Mouse (Mus musculus) C2C12 (cell line): ENCODE measurements at regions not wholly inside any gene's neighbourhood (a gene's known extent, or its start where the extent isn't known, plus 50 kb on each side); places are given as distances from the start of the nearest gene placed in this dataset.
A peak's percentile ranks its signal among the peaks of the same experiment; 100 is the strongest.

Experiments
- H3K27me3 ChIP-seq: one replicate; pipeline ENCODE4 v1.6.1; 2011; ENCODE audit not compliant: control insufficient read depth, insufficient read depth, insufficient read length
- H3K36me3 ChIP-seq: one replicate; pipeline ENCODE4 v1.6.1; 2011; ENCODE audit not compliant: control insufficient read depth, insufficient read depth
- H3K4me3 ChIP-seq: one replicate; pipeline ENCODE4 v1.5.1; 2011; ENCODE audit warnings: mild to moderate bottlenecking, control low read depth; ENCODE audit not compliant: poor library complexity, insufficient read depth, severe bottlenecking
- H3K79me2 ChIP-seq: one replicate; pipeline ENCODE4 v1.6.1; 2011; ENCODE audit not compliant: control insufficient read depth, insufficient read depth
- H3K79me3 ChIP-seq: one replicate; pipeline ENCODE4 v1.6.1; 2011; ENCODE audit warnings: low read depth, control low read depth
- H3ac ChIP-seq: one replicate; pipeline ENCODE3; 2011; ENCODE audit warnings: low read depth; ENCODE audit not compliant: control insufficient read depth, insufficient read length
- CEBPB ChIP-seq: IDR thresholded peaks from one replicate; pipeline ENCODE4 v1.6.1; 2011; ENCODE audit warnings: low read depth, mild to moderate bottlenecking, control low read depth, moderate library complexity
- CTCF ChIP-seq: IDR thresholded peaks from one replicate; pipeline ENCODE4 v1.5.1; 2011; ENCODE audit not compliant: control insufficient read depth, insufficient read depth, insufficient read length
- FOSL1 ChIP-seq: IDR thresholded peaks from one replicate; pipeline ENCODE4 v1.8.0; 2011; ENCODE audit warnings: mild to moderate bottlenecking, low read length; ENCODE audit not compliant: poor library complexity, insufficient read depth, severe bottlenecking
- MAX ChIP-seq: IDR thresholded peaks from one replicate; pipeline ENCODE4 v1.6.1; 2011; ENCODE audit warnings: mild to moderate bottlenecking, control low read depth
- MYOD1 ChIP-seq: IDR thresholded peaks from one replicate; pipeline ENCODE4 v1.6.1; 2011; ENCODE audit warnings: low read depth; ENCODE audit not compliant: control insufficient read depth, insufficient read length
- MYOG ChIP-seq: IDR thresholded peaks from one replicate; pipeline ENCODE4 v1.6.1; 2011; ENCODE audit not compliant: control insufficient read depth, insufficient read length; ENCODE audit errors: extremely low read depth
- USF1 ChIP-seq: IDR thresholded peaks from one replicate; pipeline ENCODE4 v1.6.1; 2011; ENCODE audit warnings: low read depth, mild to moderate bottlenecking, control low read depth, moderate library complexity

DNA sequence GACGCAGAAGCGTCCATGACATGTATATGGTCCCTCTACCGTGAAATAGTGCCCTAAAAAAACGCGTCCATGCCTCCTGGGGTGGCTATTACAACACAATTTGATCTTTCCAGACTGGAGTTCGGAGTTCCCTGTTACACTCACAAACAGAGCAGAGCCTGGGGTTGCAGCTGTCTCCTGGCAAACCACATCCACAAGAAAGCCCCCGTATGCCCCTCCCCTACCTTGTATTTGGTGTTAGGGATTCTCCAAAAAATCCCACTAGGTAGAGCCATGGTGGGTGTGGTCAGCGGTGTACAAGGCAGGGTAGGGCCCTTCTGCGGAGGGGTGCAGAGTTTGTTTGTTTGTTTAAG is 70.0 kb downstream of the Tnp1 start:
- TF ChIP-seq MAX (no peak), FOSL1 (no peak), USF1 (no peak), MYOG (no peak), CTCF (no peak), MYOD1 (no peak), CEBPB (no peak)
- Histone ChIP-seq H3K79me3 (no peaks in the 10 kb centered on the region), H3K79me2 (no peaks in the 10 kb centered on the region), H3K4me3 (no peak overlapping the region), H3ac (no peak overlapping the region), H3K36me3 (no peaks in the 10 kb centered on the region), H3K27me3 (no peaks in the 10 kb centered on the region)

DNA sequence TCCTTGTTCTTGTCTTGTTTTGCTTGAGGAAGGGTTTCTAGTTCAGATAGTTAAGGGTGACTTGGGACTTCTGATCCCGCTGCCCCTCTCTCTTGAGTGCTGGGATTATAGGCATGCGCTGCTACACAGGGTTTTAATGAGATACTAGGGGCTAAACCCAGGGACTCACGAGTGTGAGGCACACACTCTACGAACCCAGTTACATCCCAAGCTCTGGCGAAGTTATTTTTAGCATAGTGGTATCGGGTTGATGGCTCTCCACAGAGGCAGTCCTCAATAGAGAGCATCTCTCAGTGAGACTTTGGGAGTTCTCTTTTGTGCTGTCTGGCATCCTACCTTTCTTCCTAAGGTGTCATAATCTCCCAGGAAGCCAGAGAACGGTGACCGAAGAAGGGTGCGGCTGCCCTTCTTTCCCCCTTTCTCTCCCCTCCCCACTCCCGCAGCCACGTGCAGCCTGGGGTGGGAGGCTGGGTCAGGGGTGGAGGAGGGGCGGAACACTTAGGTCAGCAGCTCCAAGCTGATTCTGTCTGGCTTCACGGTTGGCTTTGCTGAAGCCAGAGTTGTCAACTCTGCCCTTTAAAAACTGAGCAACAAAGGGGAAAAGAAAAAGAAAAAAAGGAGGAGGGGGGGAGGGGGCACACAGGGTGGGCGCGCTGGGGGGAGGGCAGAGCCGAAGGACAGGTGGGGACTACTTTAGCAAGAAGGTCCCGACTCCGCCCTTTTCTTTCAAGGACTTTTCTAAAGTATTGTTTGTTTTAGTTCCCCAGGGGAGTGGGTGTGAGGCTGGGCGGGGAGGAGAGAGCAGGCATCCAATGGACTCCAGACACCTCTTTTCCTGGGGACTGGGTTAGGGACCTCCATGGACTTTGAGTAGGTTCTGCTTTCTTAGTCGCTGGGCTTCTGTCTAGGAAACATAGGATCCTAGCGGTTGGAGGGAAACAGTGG is 70.4 kb upstream of the Igfbp5 start:
- Histone ChIP-seq H3ac (no peak overlapping the region), H3K4me3 (no peak overlapping the region), H3K79me3 (no peaks in the 10 kb centered on the region), H3K79me2 (no peaks in the 10 kb centered on the region), H3K27me3 (no peaks in the 10 kb centered on the region), H3K36me3 (no peaks in the 10 kb centered on the region)
- no peak for TF ChIP-seq CEBPB
- no peak for TF ChIP-seq MYOD1
- no peak for TF ChIP-seq USF1
- TF ChIP-seq CTCF: no peak
- TF ChIP-seq MAX: no peak
- TF ChIP-seq MYOG: no peak
- no peak for TF ChIP-seq FOSL1

DNA sequence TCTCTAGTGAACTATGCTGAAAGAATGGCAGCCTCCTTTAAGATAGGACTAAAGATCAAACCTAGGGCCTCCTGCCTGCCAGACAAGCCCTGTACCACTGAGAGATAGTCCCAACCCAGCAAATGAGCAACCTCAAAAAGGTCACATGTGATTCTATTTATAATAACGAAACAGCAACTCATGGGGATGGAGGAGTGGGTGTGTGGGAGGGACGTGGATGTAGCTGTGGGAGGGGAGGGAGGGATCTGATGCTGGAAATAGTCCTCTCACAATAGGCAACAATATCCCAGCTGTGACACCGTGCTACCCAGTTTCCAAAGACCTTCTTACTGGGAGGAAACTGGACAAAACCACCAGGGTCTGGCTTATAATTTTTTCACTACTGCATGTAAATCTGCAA is 69.5 kb upstream of the Igfbp5 start:
- no peaks in the 10 kb centered on the region for H3K79me2 ChIP-seq
- no peaks in the 10 kb centered on the region for H3K36me3 ChIP-seq
- TF ChIP-seq USF1: peak; percentile 47
- no peak for TF ChIP-seq MAX
- no peak for TF ChIP-seq MYOG
- no peak overlapping the region for H3K4me3 ChIP-seq
- no peak overlapping the region for H3ac ChIP-seq
- H3K79me3 ChIP-seq: no peaks in the 10 kb centered on the region
- no peaks in the 10 kb centered on the region for H3K27me3 ChIP-seq

DNA sequence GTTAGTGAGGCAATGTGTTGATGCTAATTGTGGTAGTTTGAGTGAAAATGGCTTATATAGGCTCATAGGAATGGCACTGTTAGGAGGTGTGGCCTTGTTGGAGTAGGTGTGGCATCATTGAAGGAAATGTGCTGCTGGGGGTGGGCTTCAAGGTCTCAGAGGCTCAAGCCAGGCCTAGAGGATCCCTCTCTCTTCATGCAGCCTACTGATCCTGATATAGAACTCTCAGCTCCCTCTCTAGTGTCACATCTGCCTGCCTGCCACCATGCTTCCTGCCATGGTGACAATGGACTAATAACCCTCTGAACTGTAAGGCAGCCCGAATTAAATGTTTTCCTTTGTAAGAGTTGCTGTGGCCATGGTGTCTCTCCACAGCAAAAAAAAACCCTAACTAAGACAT is 68.4 kb upstream of the Igfbp5 start:
- no peaks in the 10 kb centered on the region for H3K27me3 ChIP-seq

DNA sequence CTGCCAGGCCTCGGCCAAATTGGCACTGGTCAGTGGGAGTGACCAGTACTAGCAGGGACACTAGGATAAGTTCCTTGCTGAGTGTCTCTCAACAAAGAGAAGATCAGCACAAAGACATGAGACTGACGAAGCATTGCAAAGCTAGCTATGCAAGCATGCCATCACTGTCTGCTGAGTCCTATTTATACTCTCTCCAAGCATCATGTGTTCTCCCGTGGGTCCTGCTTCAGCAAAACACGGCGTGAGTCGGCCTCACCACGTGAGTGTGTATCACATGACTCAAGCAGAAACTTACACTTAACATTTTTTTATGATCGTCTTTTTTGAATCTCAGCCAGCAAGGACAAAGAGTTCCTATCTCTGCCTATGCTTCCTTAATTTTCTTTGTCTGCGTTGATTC is 67.7 kb upstream of the Igfbp5 start:
- no peaks in the 10 kb centered on the region for H3K79me2 ChIP-seq
- TF ChIP-seq CEBPB (no peak), MYOG (no peak), MAX (no peak), MYOD1 (no peak), USF1 (peak; percentile 83)
- no peak overlapping the region for H3K4me3 ChIP-seq
- H3ac ChIP-seq: no peak overlapping the region
- H3K36me3 ChIP-seq: no peaks in the 10 kb centered on the region
- H3K79me3 ChIP-seq: no peaks in the 10 kb centered on the region
- no peaks in the 10 kb centered on the region for H3K27me3 ChIP-seq

More for the DNA sequence above, 68.4 kb upstream of the Igfbp5 start:
- Histone ChIP-seq H3K79me2 (no peaks in the 10 kb centered on the region), H3K79me3 (no peaks in the 10 kb centered on the region), H3K4me3 (no peak overlapping the region), H3K36me3 (no peaks in the 10 kb centered on the region), H3ac (no peak overlapping the region)
- TF ChIP-seq CEBPB (no peak), MAX (no peak), MYOD1 (no peak), MYOG (no peak), USF1 (no peak), CTCF (no peak), FOSL1 (no peak)

DNA sequence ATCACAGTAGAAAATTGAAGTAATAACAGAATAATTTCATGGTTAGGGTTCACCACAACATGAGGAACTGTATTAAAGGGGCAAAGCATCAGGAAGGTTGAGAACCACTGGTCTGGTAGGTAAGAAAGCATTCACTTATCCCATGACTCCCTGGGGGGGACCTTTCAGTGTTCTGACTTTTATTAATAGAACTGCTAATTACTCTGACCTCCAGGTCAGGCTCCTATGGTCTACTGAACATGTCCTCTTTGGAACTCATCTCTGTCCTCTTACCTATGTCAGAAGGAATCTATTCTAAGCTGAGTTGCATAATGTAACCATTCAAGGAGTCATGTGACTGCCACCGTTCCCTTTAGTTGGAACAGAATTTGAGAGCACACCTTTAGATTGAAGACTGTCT is 65.3 kb upstream of the Igfbp5 start:
- Histone ChIP-seq H3K36me3 (no peaks in the 10 kb centered on the region), H3K79me3 (no peaks in the 10 kb centered on the region), H3ac (no peak overlapping the region), H3K27me3 (no peaks in the 10 kb centered on the region), H3K79me2 (no peaks in the 10 kb centered on the region), H3K4me3 (no peak overlapping the region)
- no peak for TF ChIP-seq MAX
- TF ChIP-seq MYOD1: no peak
- no peak for TF ChIP-seq USF1
- TF ChIP-seq CTCF: no peak
- TF ChIP-seq FOSL1: no peak
- TF ChIP-seq MYOG: no peak
- no peak for TF ChIP-seq CEBPB
